In genomic region chr19:4878405-4879323, GRCm38 (mm10) we compare ENCODE assay signal across 8 mouse cellular contexts. TPM values are rescaled to one million over a fixed set of nuclear protein-coding genes. Genes with fewer than 3 reads are reported as not detected.
DNase-seq lines count a peak whose midpoint lies in the region; ATAC-seq lines count a peak whose summit lies in the region.

TSS of gene Zdhhc24 (plus strand) at chr19:4878668.

- peak within 1 kb of the TSS; percentile 79 for H3K4me3 ChIP-seq in lung, embryonic 16.5 days (ENCODE audit: low read length)

- no peaks in the 10 kb centered on the region; the same call in 1 of the 2 replicates for H3K27me3 ChIP-seq in lung, embryonic 16.5 days (ENCODE audit: control insufficient read depth, insufficient read depth, low read depth, low read length)

- peak within 1 kb of the TSS; percentile 86 for H3K9ac ChIP-seq in lung, embryonic 16.5 days (ENCODE audit: low read length)

- H3K4me1 ChIP-seq in lung, embryonic 16.5 days (replicated peaks; ENCODE audit: control insufficient read depth, insufficient read depth, low read length), result peaks cover 11% of the 10 kb centered on the region

- 1% methylated on average over 40 of the region's 52 CpGs for WGBS in lung, embryonic 16.5 days

- DNase-seq in MEL-GATA-1-ER (ENCODE audit: extremely low read depth, low read depth), result peak; percentile 96
- DNase-seq in cerebellum, adult 8-10 months, result peak; percentile 95
- DNase-seq in forelimb bud, embryonic 11.5 days (ENCODE audit: low read depth, low spot score), result peak; percentile 96
- peak; percentile 94 for DNase-seq in layer of hippocampus, adult 9-10 months (ENCODE audit: low spot score)
- peak; percentile 97 for DNase-seq in ovary, postnatal 10 days (ENCODE audit: low spot score)
- DNase-seq in thymus, postnatal 10 days (ENCODE audit: low spot score in 2 of 2), result peak; percentile 93 to 96

- peak within 1 kb of the TSS; percentile 97 for H3K4me2 ChIP-seq in lung, embryonic 16.5 days (ENCODE audit: low read depth, low read length)

- H3K36me3 ChIP-seq in lung, embryonic 16.5 days (ENCODE audit: control insufficient read depth, insufficient read depth, low read length), result no peaks in the 10 kb centered on the region

- no peaks in the 10 kb centered on the region for H3K9me3 ChIP-seq in lung, embryonic 16.5 days (ENCODE audit: control insufficient read depth, low read length)

- H3K27ac ChIP-seq in lung, embryonic 16.5 days (ENCODE audit: low read length), result peak within 1 kb of the TSS; percentile 31; the same call in 1 of the 2 replicates

- ATAC-seq in hematopoietic stem cell, adult 5-6 weeks (replicated peaks in 1 of 2; ENCODE audit: insufficient read depth in 1 of 2, low FRiP score in 2 of 2, low TSS enrichment in 1 of 2, low read depth in 1 of 2, poor library complexity in 2 of 2, severe bottlenecking in 2 of 2), result peak; percentile 99
- ATAC-seq in lung, embryonic 16.5 days (ENCODE audit: low read depth), result peak; percentile 99

RNA-seq across cellular contexts. Expression of gene Zdhhc24, which starts in this region (rescaled TPM):
- total RNA-seq in hematopoietic stem cell, adult 5-6 weeks (2017), result 13.1 and 17.4 TPM in 2 replicates
- polyA plus RNA-seq in lung, embryonic 16.5 days (2015; fragmentation: Nextera tagmentation; extraction: Ambion mirVana), result 8.3 and 9.4 TPM in 2 replicates

Comparison
In these comparisons a context has a peak if more than half of its experiments do, and no peak if none do; other contexts are left out.
1. Peak in every context shown above with its lines: DNase-seq, ATAC-seq, H3K4me3 ChIP-seq and H3K27ac ChIP-seq.